8 mouse cellular contexts compared by ENCODE assay signal in genomic region chr3:104597135-104597764, GRCm38 (mm10). TPM values are rescaled to one million over a fixed set of nuclear protein-coding genes. Genes with fewer than 3 reads are reported as not detected.
DNase-seq lines count a peak whose midpoint lies in the region; ATAC-seq lines count a peak whose summit lies in the region.

No protein-coding gene starts in this region.

- no peaks in the 10 kb centered on the region for H3K4me1 ChIP-seq in forebrain, embryonic 12.5 days
- no peaks in the 10 kb centered on the region for H3K4me1 ChIP-seq in forebrain, embryonic 10.5 days
- peaks cover 13% of the 10 kb centered on the region; the same call in 1 of the 2 replicates for H3K4me1 ChIP-seq in kidney, embryonic 14.5 days (ENCODE audit: control insufficient read depth, insufficient read depth, low read length)

- intact Hi-C loops in left cerebral cortex, postnatal 4 days (cut with DNase I): no loop called here

- H3K4me3 ChIP-seq in forebrain, embryonic 12.5 days (replicated peaks): no peak overlapping the region
- H3K4me3 ChIP-seq in forebrain, embryonic 10.5 days: no peak overlapping the region
- no peak overlapping the region for H3K4me3 ChIP-seq in kidney, embryonic 14.5 days (ENCODE audit: low read length)

- H3K9ac ChIP-seq in forebrain, embryonic 12.5 days: no peak overlapping the region
- H3K9ac ChIP-seq in kidney, embryonic 14.5 days (ENCODE audit: low read depth, low read length): no peak overlapping the region

- no peaks in the 10 kb centered on the region for H3K9me3 ChIP-seq in forebrain, embryonic 12.5 days
- H3K9me3 ChIP-seq in forebrain, embryonic 10.5 days: no peaks in the 10 kb centered on the region; the same call in 1 of the 2 replicates
- no peaks in the 10 kb centered on the region for H3K9me3 ChIP-seq in kidney, embryonic 14.5 days (ENCODE audit: control insufficient read depth, low read length)

- WGBS in forebrain, embryonic 12.5 days: 77% methylated on average over 10 of the region's 10 CpGs
- 80% methylated on average over 10 of the region's 10 CpGs for WGBS in forebrain, embryonic 10.5 days
- 63% methylated on average over 10 of the region's 10 CpGs for WGBS in kidney, embryonic 14.5 days

- H3K36me3 ChIP-seq in forebrain, embryonic 12.5 days (replicated peaks): no peaks in the 10 kb centered on the region
- H3K36me3 ChIP-seq in forebrain, embryonic 10.5 days (replicated peaks): no peaks in the 10 kb centered on the region
- H3K36me3 ChIP-seq in kidney, embryonic 14.5 days (ENCODE audit: control insufficient read depth, insufficient read depth, low read length): no peaks in the 10 kb centered on the region

- ATAC-seq in forebrain, embryonic 12.5 days (ENCODE audit: low FRiP score): no peak
- no peak for ATAC-seq in kidney, embryonic 14.5 days (ENCODE audit: low FRiP score, low TSS enrichment)

- H3K4me2 ChIP-seq in forebrain, embryonic 12.5 days: no peak overlapping the region
- H3K4me2 ChIP-seq in kidney, embryonic 14.5 days (replicated peaks; ENCODE audit: low read depth, low read length): no peak overlapping the region

- H3K27ac ChIP-seq in forebrain, embryonic 12.5 days: peak overlapping the region; percentile 19; the same call in 1 of the 2 replicates
- H3K27ac ChIP-seq in forebrain, embryonic 10.5 days: no peak overlapping the region
- peak overlapping the region; percentile 42; the same call in 1 of the 2 replicates for H3K27ac ChIP-seq in kidney, embryonic 14.5 days (ENCODE audit: low read depth, low read length)

- DNase-seq in forebrain, embryonic 10.5 days (ENCODE audit: extremely low spot score, low spot score): no peak
- peak; percentile 98 for DNase-seq in cerebellum, adult 9-11 months
- DNase-seq in gastrocnemius, postnatal 4 days (ENCODE audit: low spot score in 2 of 2): peak; percentile 58 to 82
- DNase-seq in left cerebral cortex, postnatal 4 days: peak; percentile 92
- DNase-seq in right cerebral cortex, adult 18-20 months: peak; percentile 95
- DNase-seq in T-cell, adult 2 months (ENCODE audit: low spot score): no peak

- no peaks in the 10 kb centered on the region for H3K27me3 ChIP-seq in forebrain, embryonic 12.5 days
- no peaks in the 10 kb centered on the region for H3K27me3 ChIP-seq in forebrain, embryonic 10.5 days (ENCODE audit: poor library complexity, severe bottlenecking)
- H3K27me3 ChIP-seq in kidney, embryonic 14.5 days (ENCODE audit: control insufficient read depth, insufficient read depth, low read length): no peaks in the 10 kb centered on the region

RNA-seq across cellular contexts. Expression of gene Slc16a1, which starts 41.2 kb away (rescaled TPM):
- polyA plus RNA-seq in forebrain, embryonic 12.5 days (2016; fragmentation: Nextera tagmentation; extraction: Ambion mirVana): 29.9 and 32.1 TPM in 2 replicates
- polyA plus RNA-seq in forebrain, embryonic 10.5 days (2016; fragmentation: Nextera tagmentation; extraction: Ambion mirVana): 57.3 and 60.0 TPM in 2 replicates
- 10 to 100 TPM; 28.5 to 36.1 TPM for total RNA-seq in gastrocnemius, postnatal 4 days (2021)
- polyA plus RNA-seq in kidney, embryonic 14.5 days (2014; fragmentation: Nextera tagmentation; extraction: Ambion mirVana): 34.1 and 55.2 TPM in 2 replicates
- total RNA-seq in left cerebral cortex, postnatal 4 days (2021): 10 to 100 TPM; 45.4 to 48.5 TPM

Comparison
In these comparisons a context has a peak if more than half of its experiments do, and no peak if none do; other contexts are left out.
1. DNase-seq: peak in cerebellum, adult 9-11 months (single experiment), gastrocnemius, postnatal 4 days (2 of 2), left cerebral cortex, postnatal 4 days (single experiment) and right cerebral cortex, adult 18-20 months (single experiment); none in forebrain, embryonic 10.5 days (single experiment) and T-cell, adult 2 months (single experiment).